ENCODE assay signal across 23 mouse cellular contexts in the genomic region with DNA sequence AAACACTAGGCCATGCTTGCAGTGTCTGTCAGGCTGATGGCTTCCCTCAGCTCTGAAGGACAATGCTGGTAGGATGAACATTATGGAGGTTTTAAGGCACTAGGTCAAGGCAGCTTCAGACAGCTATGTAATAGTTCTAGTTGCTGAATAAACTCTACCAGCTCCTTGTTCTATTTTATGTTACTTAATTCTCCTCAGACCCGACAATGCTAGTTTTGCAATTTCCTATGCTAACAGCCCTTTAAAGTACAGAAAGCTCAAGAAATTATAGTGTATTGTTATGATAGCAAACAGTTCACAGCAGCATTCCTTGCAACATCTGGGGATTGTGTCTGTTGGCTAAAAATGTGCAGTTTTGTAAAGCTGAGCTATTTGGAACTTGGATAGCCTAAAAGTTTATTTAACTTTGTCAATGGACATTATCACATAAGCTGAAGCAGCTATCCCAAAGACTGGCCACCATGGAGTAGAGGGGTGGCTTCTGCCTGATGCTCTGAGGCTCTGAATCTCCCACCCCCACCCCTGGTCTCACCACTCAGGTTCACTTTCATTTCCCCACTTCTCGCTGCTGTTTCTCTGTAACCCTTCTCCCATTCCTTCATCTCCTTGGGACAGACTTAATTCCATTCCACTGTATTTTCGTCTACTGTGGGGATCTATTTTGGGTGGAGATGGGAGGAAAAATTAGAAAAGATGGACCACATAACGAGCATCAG. TPM values are rescaled to one million over a fixed set of nuclear protein-coding genes. Genes with fewer than 3 reads are reported as not detected.
DNase-seq lines count a peak whose midpoint lies in the region; ATAC-seq lines count a peak whose summit lies in the region.
"Had no signal": no experiment of that assay in that cellular context is flagged by ENCODE, and none has a peak within 500 bp of the region (broad histone marks: within the 10 kb centered on the region; RNA-seq: fewer than 3 reads in every experiment).

No protein-coding gene starts in this region.

- 0 out of 2 replicates have a peak overlapping the region, but pooled peaks have one; percentile 7 for H3K4me2 ChIP-seq in embryonic facial prominence, embryonic 13.5 days
- H3K4me2 ChIP-seq: embryonic facial prominence, embryonic 15.5 days; forebrain, embryonic 15.5 days; heart, embryonic 12.5 days; hindbrain, embryonic 14.5 days; intestine, embryonic 15.5 days had no signal

- no peak for DNase-seq in embryonic facial prominence, embryonic 10.5 days (ENCODE audit: low spot score)
- DNase-seq in 416B (ENCODE audit: low read depth): peak; percentile 49
- no peak for DNase-seq in right cerebral cortex, postnatal 25 days
- DNase-seq in thymus, postnatal 4 days: no peak
- DNase-seq: adrenal gland, adult 8-10 months; adrenal gland, postnatal 36 days; cerebellum, adult 11 months; cerebellum, adult 8-10 months; cerebellum, postnatal 14 days; gastrocnemius, postnatal 10 days; heart, adult 2 months had no signal

- H3K4me1 ChIP-seq in embryonic facial prominence, embryonic 13.5 days: peaks cover 6% of the 10 kb centered on the region
- peaks cover 3% of the 10 kb centered on the region; the same call in 1 of the 2 replicates for H3K4me1 ChIP-seq in embryonic facial prominence, embryonic 10.5 days
- H3K4me1 ChIP-seq: embryonic facial prominence, embryonic 15.5 days; forebrain, embryonic 15.5 days; hindbrain, embryonic 10.5 days; intestine, embryonic 15.5 days had no signal

- no peak for ATAC-seq in embryonic facial prominence, embryonic 13.5 days (ENCODE audit: insufficient number of reproducible peaks, insufficient read depth, low FRiP score, low TSS enrichment, low read depth)
- ATAC-seq in common myeloid progenitor, adult 5-6 weeks (replicated peaks; ENCODE audit: low read depth, poor library complexity, severe bottlenecking): peak; percentile 54; the same call in 1 of the 2 replicates
- ATAC-seq in megakaryocyte progenitor cell, adult 5-6 weeks (replicated peaks; ENCODE audit: poor library complexity): peak; percentile 71
- ATAC-seq: forebrain, embryonic 15.5 days; intestine, embryonic 15.5 days had no signal

- no peak overlapping the region for H3K27ac ChIP-seq in embryonic facial prominence, embryonic 13.5 days
- no peak overlapping the region for H3K27ac ChIP-seq in embryonic facial prominence, embryonic 10.5 days (replicated peaks)
- H3K27ac ChIP-seq: embryonic facial prominence, embryonic 15.5 days; forebrain, embryonic 15.5 days; heart, adult 2 months; hindbrain, embryonic 10.5 days; hindbrain, embryonic 14.5 days; intestine, embryonic 15.5 days had no signal

- WGBS in embryonic facial prominence, embryonic 13.5 days: 34% methylated on average over 4 of the region's 4 CpGs
- 63% methylated on average over 4 of the region's 4 CpGs for WGBS in embryonic facial prominence, embryonic 10.5 days

- no peak overlapping the region for H3K9ac ChIP-seq in embryonic facial prominence, embryonic 13.5 days
- H3K9ac ChIP-seq: embryonic facial prominence, embryonic 15.5 days; forebrain, embryonic 15.5 days; heart, embryonic 12.5 days; hindbrain, embryonic 14.5 days; intestine, embryonic 15.5 days had no signal

- H3K4me3 ChIP-seq in embryonic facial prominence, embryonic 13.5 days: no peak overlapping the region
- H3K4me3 ChIP-seq in embryonic facial prominence, embryonic 10.5 days: no peak overlapping the region
- H3K4me3 ChIP-seq: embryonic facial prominence, embryonic 15.5 days; erythroblast, embryonic 14.5 days; forebrain, embryonic 10.5 days; forebrain, embryonic 15.5 days; heart, adult 2 months; heart, embryonic 12.5 days; hindbrain, embryonic 10.5 days; intestine, embryonic 15.5 days had no signal

- peaks cover 7% of the 10 kb centered on the region; the same call in 1 of the 2 replicates for H3K27me3 ChIP-seq in embryonic facial prominence, embryonic 13.5 days
- peaks cover 4% of the 10 kb centered on the region; the same call in 1 of the 2 replicates for H3K27me3 ChIP-seq in embryonic facial prominence, embryonic 10.5 days (replicated peaks; ENCODE audit: low read depth, poor library complexity, severe bottlenecking)
- H3K27me3 ChIP-seq: forebrain, embryonic 15.5 days; heart, embryonic 12.5 days; intestine, embryonic 15.5 days had no signal

- no peaks in the 10 kb centered on the region for H3K9me3 ChIP-seq in embryonic facial prominence, embryonic 13.5 days
- H3K9me3 ChIP-seq in embryonic facial prominence, embryonic 10.5 days: no peaks in the 10 kb centered on the region
- H3K9me3 ChIP-seq: embryonic facial prominence, embryonic 15.5 days; forebrain, embryonic 10.5 days; forebrain, embryonic 15.5 days; heart, embryonic 12.5 days; hindbrain, embryonic 10.5 days; intestine, embryonic 15.5 days had no signal

- no peaks in the 10 kb centered on the region for H3K36me3 ChIP-seq in embryonic facial prominence, embryonic 13.5 days
- no peaks in the 10 kb centered on the region for H3K36me3 ChIP-seq in embryonic facial prominence, embryonic 10.5 days (replicated peaks)
- H3K36me3 ChIP-seq: embryonic facial prominence, embryonic 15.5 days; forebrain, embryonic 10.5 days; forebrain, embryonic 15.5 days; heart, embryonic 12.5 days; hindbrain, embryonic 10.5 days; intestine, embryonic 15.5 days had no signal

RNA-seq across cellular contexts. Expression of a gene that starts 5.9 kb away (rescaled TPM):
- polyA plus RNA-seq in embryonic facial prominence, embryonic 13.5 days (2015; fragmentation: Nextera tagmentation; extraction: Ambion mirVana): 1.4 and 1.6 TPM in 2 replicates
- polyA plus RNA-seq in embryonic facial prominence, embryonic 10.5 days (2016; fragmentation: Nextera tagmentation; extraction: Ambion mirVana): 0.49 and 1.1 TPM in 2 replicates
- 17.9 and 20.7 TPM in 2 replicates for total RNA-seq in common myeloid progenitor, adult 5-6 weeks (2017)
- total RNA-seq in megakaryocyte progenitor cell, adult 5-6 weeks (2015): 67.9 and 69.9 TPM in 2 replicates
- total RNA-seq in megakaryocyte progenitor cell, adult 5-6 weeks (2017): 77.0 and 79.6 TPM in 2 replicates
- polyA plus RNA-seq: erythroblast, embryonic 14.5 days had no signal

RNA-seq across cellular contexts. Expression of a gene that starts 58.0 kb away (rescaled TPM):
- not detected in 2 replicates for polyA plus RNA-seq in embryonic facial prominence, embryonic 13.5 days (2015; fragmentation: Nextera tagmentation; extraction: Ambion mirVana)
- polyA plus RNA-seq in embryonic facial prominence, embryonic 10.5 days (2016; fragmentation: Nextera tagmentation; extraction: Ambion mirVana): 0.16 TPM in 1 of 2 replicates, not detected in the other
- total RNA-seq in common myeloid progenitor, adult 5-6 weeks (2017): not detected in 2 replicates
- total RNA-seq in megakaryocyte progenitor cell, adult 5-6 weeks (2015): not detected in 2 replicates
- 0.51 and 0.83 TPM in 2 replicates for total RNA-seq in megakaryocyte progenitor cell, adult 5-6 weeks (2017)
- total RNA-seq: ES-E14 had no signal
- polyA plus RNA-seq: erythroblast, embryonic 14.5 days; forebrain, embryonic 10.5 days had no signal

RNA-seq across cellular contexts. Expression of a gene that starts 58.3 kb away (rescaled TPM):
- 5.1 and 5.3 TPM in 2 replicates for polyA plus RNA-seq in embryonic facial prominence, embryonic 13.5 days (2015; fragmentation: Nextera tagmentation; extraction: Ambion mirVana)
- 6.0 and 7.2 TPM in 2 replicates for polyA plus RNA-seq in embryonic facial prominence, embryonic 10.5 days (2016; fragmentation: Nextera tagmentation; extraction: Ambion mirVana)
- total RNA-seq in common myeloid progenitor, adult 5-6 weeks (2017): 10.9 and 13.1 TPM in 2 replicates
- total RNA-seq in megakaryocyte progenitor cell, adult 5-6 weeks (2015): 9.1 and 14.7 TPM in 2 replicates
- total RNA-seq in megakaryocyte progenitor cell, adult 5-6 weeks (2017): 15.2 and 17.2 TPM in 2 replicates
- polyA plus RNA-seq: erythroblast, embryonic 14.5 days had no signal
